Mouse (Mus musculus): ENCODE data around the gene Ccnd3. TPM values are rescaled to one million over a fixed set of nuclear protein-coding genes. Genes with fewer than 3 reads are reported as not detected.

Gene Ccnd3
- total and polyA plus RNA-seq, 2 experiments from 2014 or later: 42.6 to 54.0 TPM

DNA sequence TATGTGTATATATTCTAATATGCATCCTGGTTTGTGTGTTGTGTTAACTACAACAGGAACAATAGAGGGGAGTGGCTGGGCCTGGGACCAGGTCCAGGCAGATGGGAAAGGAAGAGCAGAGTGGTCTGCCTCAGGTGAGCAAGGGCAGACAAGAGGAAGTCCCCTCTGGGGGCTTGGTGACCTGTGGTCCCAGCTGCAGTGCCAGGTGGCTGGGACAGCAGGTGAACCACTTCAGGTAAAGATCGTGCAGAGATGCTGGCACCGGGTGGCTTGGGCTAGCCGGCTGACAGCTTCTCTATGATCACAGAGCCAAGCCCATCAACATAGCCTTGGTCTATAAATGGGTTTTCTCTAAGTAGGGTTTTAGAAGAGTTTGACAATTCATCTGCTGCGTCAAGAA, 34.7 kb upstream of the Ccnd3 start:
- Histone ChIP-seq H3K9me3 (ENCODE audit: low read length) (no peaks in the 10 kb centered on the region), H3K27me3 (ENCODE audit: insufficient read depth, low read length) (peaks cover 11% of the 10 kb centered on the region), H3K4me1 (ENCODE audit: insufficient read depth) (no peaks in the 10 kb centered on the region), H3K36me3 (ENCODE audit: insufficient read depth) (no peaks in the 10 kb centered on the region), H3K27ac (ENCODE audit: low read depth, low read length) (no peak overlapping the region), H3K4me2 (ENCODE audit: low read depth) (no peak overlapping the region), H3K9ac (no peak overlapping the region), H3K4me3 (ENCODE audit: low read depth, low read length) (no peak overlapping the region)
- no peak for DNase-seq
- no peak for TF ChIP-seq CTCF (IDR thresholded peaks at IDR 0.05; ENCODE audit: low read depth)
- 87% methylated on average over 4 of the region's 4 CpGs for WGBS
- no peak for ATAC-seq

DNA sequence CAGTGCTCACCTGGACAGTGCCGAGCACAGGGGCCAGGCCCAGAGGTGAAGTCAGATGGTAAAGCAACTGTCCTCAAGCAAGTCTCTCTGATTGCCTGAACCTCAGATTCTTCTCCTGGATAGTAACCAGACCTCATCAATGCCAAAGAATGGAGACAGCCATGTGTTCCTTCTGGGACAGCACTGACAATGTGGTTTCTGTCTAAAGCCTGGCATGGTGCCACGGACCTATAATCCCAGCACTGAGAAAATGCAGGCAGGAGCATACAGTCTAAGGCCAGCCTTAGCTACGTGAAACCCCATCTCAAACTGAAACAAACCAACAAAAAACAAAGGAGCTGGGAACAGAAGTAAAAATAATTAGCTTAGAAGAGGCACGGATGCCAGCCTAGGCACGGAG, 34.2 kb upstream of the Ccnd3 start:
- DNase-seq (peak; percentile 36), ATAC-seq (no peak)
- H3K4me1 ChIP-seq (ENCODE audit: insufficient read depth): no peaks in the 10 kb centered on the region
- H3K27ac ChIP-seq (ENCODE audit: low read depth, low read length): no peak overlapping the region
- no peak overlapping the region for H3K4me3 ChIP-seq (ENCODE audit: low read depth, low read length)
- H3K4me2 ChIP-seq (ENCODE audit: low read depth): no peak overlapping the region
- TF ChIP-seq CTCF (IDR thresholded peaks at IDR 0.05; ENCODE audit: low read depth): no peak
- H3K27me3 ChIP-seq (ENCODE audit: insufficient read depth, low read length): peaks cover 11% of the 10 kb centered on the region
- 36% methylated on average over 5 of the region's 5 CpGs for WGBS
- no peak overlapping the region for H3K9ac ChIP-seq
- no peaks in the 10 kb centered on the region for H3K9me3 ChIP-seq (ENCODE audit: low read length)
- H3K36me3 ChIP-seq (ENCODE audit: insufficient read depth): no peaks in the 10 kb centered on the region

DNA sequence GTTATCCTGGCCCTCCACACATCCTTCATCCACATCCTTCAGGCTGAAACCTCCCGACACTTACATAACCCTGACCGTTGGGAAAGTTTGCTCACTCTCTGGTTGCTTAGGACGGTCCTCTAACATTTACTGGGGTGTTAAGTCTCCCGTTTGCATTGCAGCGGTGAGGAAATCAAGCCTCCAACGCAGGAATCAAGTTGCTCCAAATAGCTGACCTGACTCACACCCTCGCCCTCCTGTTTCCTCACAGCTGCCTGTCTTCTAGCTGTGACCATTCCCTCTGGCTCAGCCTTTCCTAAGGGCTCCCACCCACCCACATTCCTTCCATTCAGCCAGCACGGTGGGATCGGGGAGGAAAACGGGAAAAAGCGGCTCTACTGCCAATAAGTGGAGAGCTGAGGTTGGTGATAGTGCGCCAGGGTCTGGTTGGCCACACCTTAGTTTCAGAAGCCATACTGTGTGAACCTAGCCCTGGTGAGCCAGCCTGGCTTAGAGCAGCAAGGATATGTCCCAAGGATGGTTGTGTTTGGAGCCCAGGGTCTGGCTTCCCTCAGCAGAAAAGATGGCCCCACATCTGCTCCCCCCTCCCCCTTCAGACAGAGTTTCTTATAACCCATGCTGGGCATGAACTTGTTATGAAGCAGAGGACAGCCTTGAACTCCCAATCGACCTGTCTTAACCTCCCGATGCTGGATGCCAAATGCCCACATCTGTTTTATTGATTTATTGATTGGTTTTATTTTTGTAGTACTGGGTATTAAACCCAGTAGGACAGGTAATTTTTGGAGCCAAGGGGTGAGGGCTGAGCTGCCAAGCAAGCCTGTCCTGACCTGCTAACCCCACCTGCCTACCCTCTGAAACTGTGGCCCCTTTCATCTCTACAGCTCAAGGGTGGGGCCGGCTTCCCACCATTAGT, 32.2 kb upstream of the Ccnd3 start:
- no peak overlapping the region for H3K27ac ChIP-seq (ENCODE audit: low read depth, low read length)
- DNase-seq (no peak), ATAC-seq (no peak)
- WGBS: 52% methylated on average over 15 of the region's 15 CpGs
- no peaks in the 10 kb centered on the region for H3K4me1 ChIP-seq (ENCODE audit: insufficient read depth)
- H3K4me3 ChIP-seq (ENCODE audit: low read depth, low read length): no peak overlapping the region
- peaks cover 7% of the 10 kb centered on the region for H3K27me3 ChIP-seq (ENCODE audit: insufficient read depth, low read length)
- H3K36me3 ChIP-seq (ENCODE audit: insufficient read depth): no peaks in the 10 kb centered on the region
- H3K9me3 ChIP-seq (ENCODE audit: low read length): no peaks in the 10 kb centered on the region
- TF ChIP-seq CTCF (IDR thresholded peaks at IDR 0.05; ENCODE audit: low read depth): no peak
- no peak overlapping the region for H3K4me2 ChIP-seq (ENCODE audit: low read depth)
- no peak overlapping the region for H3K9ac ChIP-seq

DNA sequence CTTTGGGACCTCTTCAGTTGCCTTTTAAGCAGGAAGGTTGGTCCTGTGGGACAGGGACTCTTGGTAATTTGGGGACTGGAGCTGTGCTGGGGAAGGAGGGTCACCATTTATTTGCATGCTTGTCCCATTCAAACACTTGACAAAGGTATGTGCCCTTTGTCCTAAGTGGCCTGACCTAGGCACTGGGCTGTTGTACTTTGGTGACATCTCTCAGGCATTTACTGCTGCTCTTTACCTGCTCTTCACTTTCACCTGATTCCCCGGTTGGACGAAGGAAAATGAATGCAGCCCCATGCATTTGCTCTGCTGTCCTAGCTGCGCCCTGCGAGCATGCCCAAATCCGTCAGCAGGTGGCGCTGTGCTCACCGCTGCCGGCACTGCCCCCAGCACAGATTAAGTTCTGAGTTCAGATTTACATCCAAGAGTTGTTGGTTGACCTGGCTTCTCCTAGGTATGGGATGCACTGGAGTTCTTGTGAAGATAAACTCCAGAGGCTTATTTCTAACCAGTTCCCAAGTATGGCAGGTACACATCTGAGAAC, 31.3 kb upstream of the Ccnd3 start:
- H3K4me2 ChIP-seq (ENCODE audit: low read depth): no peak overlapping the region
- no peaks in the 10 kb centered on the region for H3K36me3 ChIP-seq (ENCODE audit: insufficient read depth)
- TF ChIP-seq CTCF (IDR thresholded peaks at IDR 0.05; ENCODE audit: low read depth): peak; percentile 74
- H3K4me1 ChIP-seq (ENCODE audit: insufficient read depth): no peaks in the 10 kb centered on the region
- no peaks in the 10 kb centered on the region for H3K9me3 ChIP-seq (ENCODE audit: low read length)
- H3K27ac ChIP-seq (ENCODE audit: low read depth, low read length): no peak overlapping the region
- ATAC-seq (no peak), DNase-seq (no peak)
- WGBS: 18% methylated on average over 8 of the region's 8 CpGs
- peaks cover 1% of the 10 kb centered on the region for H3K27me3 ChIP-seq (ENCODE audit: insufficient read depth, low read length)
- H3K4me3 ChIP-seq (ENCODE audit: low read depth, low read length): no peak overlapping the region
- H3K9ac ChIP-seq: no peak overlapping the region

DNA sequence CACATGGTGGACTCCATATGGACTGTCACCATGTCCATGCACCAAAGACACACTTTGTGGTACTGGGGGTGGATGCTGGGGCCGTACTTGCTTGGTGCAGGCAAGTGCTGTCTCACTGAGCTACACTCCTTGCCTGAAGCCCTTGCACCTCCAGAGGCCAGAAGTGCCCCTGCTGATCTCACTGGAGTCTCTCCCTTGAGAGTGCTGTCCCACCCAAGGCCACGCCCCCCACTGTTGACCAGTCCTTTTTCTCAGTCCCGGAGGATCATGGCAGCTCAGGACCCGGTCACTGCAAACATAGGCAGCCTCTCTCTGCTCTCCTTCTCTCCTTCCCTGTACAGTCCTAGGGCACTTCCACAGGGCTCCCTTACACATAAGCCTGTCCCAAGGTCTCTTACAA, 30.6 kb upstream of the Ccnd3 start:
- ATAC-seq: no peak
- Histone ChIP-seq H3K27me3 (ENCODE audit: insufficient read depth, low read length) (no peaks in the 10 kb centered on the region), H3K4me3 (ENCODE audit: low read depth, low read length) (no peak overlapping the region), H3K9ac (no peak overlapping the region), H3K36me3 (ENCODE audit: insufficient read depth) (no peaks in the 10 kb centered on the region), H3K4me1 (ENCODE audit: insufficient read depth) (no peaks in the 10 kb centered on the region), H3K4me2 (ENCODE audit: low read depth) (no peak overlapping the region), H3K9me3 (ENCODE audit: low read length) (no peaks in the 10 kb centered on the region), H3K27ac (ENCODE audit: low read depth, low read length) (no peak overlapping the region)
- no peak for DNase-seq
- TF ChIP-seq CTCF (IDR thresholded peaks at IDR 0.05; ENCODE audit: low read depth): no peak
- 93% methylated on average over 4 of the region's 4 CpGs for WGBS

DNA sequence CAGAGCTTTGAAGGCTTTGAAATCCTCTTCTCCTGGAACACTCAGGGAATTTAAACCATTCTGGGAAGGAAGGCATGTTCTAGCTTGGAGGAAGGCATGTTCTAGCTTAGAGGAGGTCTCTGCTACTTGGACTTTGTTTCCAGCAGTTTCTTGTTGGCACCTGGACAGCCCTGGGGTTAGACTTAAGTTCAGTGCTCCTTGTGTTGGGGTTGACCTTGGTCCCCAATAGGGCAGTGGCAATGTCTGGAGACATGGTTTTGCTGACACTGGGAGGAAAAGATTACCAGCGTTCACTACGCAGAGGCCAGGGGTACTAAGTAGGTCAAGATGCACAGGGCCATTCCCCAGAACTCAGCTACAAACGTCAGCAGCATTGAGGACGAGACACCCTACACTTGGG, 29.7 kb upstream of the Ccnd3 start:
- no peaks in the 10 kb centered on the region for H3K9me3 ChIP-seq (ENCODE audit: low read length)
- ATAC-seq: no peak
- 86% methylated on average over 4 of the region's 4 CpGs for WGBS

DNA sequence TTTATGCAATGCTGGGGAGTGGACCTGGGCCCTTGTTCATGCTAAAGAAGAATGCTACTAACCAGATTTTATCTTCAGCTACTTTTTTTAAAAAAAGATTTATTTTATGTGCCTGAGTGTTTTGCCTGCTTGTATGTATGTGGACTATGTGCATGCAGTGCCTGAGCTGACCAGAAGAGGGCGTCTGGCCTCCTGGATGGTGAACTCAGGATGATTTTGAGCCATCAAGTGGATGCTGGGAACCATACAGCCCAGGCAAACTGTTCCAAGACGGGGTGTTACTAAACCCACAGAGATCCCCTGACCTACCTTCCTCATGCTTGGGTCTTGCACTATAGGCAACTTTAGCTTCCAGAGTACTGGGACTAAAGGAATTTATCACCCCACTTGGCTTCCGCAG, 29.1 kb upstream of the Ccnd3 start:
- 62% methylated on average over 3 of the region's 3 CpGs for WGBS
- peak; percentile 33 for TF ChIP-seq CTCF (IDR thresholded peaks at IDR 0.05; ENCODE audit: low read depth)
- Histone ChIP-seq H3K4me3 (ENCODE audit: low read depth, low read length) (no peak overlapping the region), H3K4me2 (ENCODE audit: low read depth) (no peak overlapping the region), H3K9me3 (ENCODE audit: low read length) (no peaks in the 10 kb centered on the region), H3K27me3 (ENCODE audit: insufficient read depth, low read length) (no peaks in the 10 kb centered on the region), H3K27ac (ENCODE audit: low read depth, low read length) (no peak overlapping the region), H3K9ac (no peak overlapping the region), H3K36me3 (ENCODE audit: insufficient read depth) (no peaks in the 10 kb centered on the region), H3K4me1 (ENCODE audit: insufficient read depth) (no peaks in the 10 kb centered on the region)
- ATAC-seq (no peak), DNase-seq (no peak)

More for the DNA sequence above, 29.7 kb upstream of the Ccnd3 start:
- TF ChIP-seq CTCF (IDR thresholded peaks at IDR 0.05; ENCODE audit: low read depth): no peak
- no peak overlapping the region for H3K27ac ChIP-seq (ENCODE audit: low read depth, low read length)
- no peak for DNase-seq
- H3K4me3 ChIP-seq (ENCODE audit: low read depth, low read length): no peak overlapping the region
- no peak overlapping the region for H3K9ac ChIP-seq
- no peaks in the 10 kb centered on the region for H3K36me3 ChIP-seq (ENCODE audit: insufficient read depth)
- H3K4me2 ChIP-seq (ENCODE audit: low read depth): no peak overlapping the region
- H3K4me1 ChIP-seq (ENCODE audit: insufficient read depth): no peaks in the 10 kb centered on the region
- no peaks in the 10 kb centered on the region for H3K27me3 ChIP-seq (ENCODE audit: insufficient read depth, low read length)
